Mouse (Mus musculus) heart, postnatal 14 days (tissue): Measurements from ENCODE around the gene Wdfy3. TPM values are rescaled to one million over a fixed set of nuclear protein-coding genes. Genes with fewer than 3 reads are reported as not detected.
"Not testable (repeated sequence)": the region's sequence is repeated elsewhere in the genome, so short reads cannot be mapped to it uniquely, and the experiment has no call there.

Source experiments
- DNase-seq, 2 experiments: peaks; one replicate each; pipeline ENCODE4 v3.0.0; 2021 to 2022
- intact Hi-C: fragments of 180-260 bp; cut with DNase I; formaldehyde crosslinking; loops from one replicate; pipeline ENCODE4 v1.15.1; 2025
- total RNA-seq, 2 experiments: library from RNA; stranded (reverse); gene quantifications; 2 replicates each; pipeline ENCODE4 v1.2.3; 2021

The Wdfy3 gene
- total RNA-seq, 2 experiments from 2014 or later = 39.4 TPM

DNA sequence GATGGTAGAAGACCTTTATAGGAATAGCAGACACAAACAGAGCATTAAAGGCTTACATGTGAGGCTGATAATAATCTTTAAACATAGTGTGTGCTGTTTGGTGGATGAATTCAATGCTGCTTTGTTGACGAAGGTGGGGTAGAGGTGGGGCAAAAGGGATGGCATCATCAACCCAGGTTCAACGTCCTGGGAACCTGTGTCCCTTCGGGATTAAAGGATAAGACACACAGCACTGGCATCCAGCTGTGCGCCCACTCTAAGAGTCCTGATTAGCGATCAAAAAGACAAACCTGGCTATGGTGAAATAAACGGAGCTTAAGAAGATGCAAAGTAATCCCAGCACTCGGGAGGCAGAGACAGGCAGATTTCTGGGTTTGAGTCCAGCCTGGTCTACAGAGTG, 61.0 kb downstream of the Wdfy3 start:
- intact Hi-C loops = no loop called here
- DNase-seq = no peak

- intact Hi-C loops = no loop called here
- DNase-seq = no peak
Observed at GRCm38 (mm10) chr5:102006218-102006941, 63.3 kb downstream of the Wdfy3 start.

GRCm38 (mm10) chr5:102003371-102003770, 66.3 kb downstream of the Wdfy3 start:
- intact Hi-C loops = no loop called here
- no peak for DNase-seq

GRCm38 (mm10) chr5:102001026-102001425, 68.7 kb downstream of the Wdfy3 start:
- DNase-seq = no peak
- intact Hi-C loops = no loop called here

DNA sequence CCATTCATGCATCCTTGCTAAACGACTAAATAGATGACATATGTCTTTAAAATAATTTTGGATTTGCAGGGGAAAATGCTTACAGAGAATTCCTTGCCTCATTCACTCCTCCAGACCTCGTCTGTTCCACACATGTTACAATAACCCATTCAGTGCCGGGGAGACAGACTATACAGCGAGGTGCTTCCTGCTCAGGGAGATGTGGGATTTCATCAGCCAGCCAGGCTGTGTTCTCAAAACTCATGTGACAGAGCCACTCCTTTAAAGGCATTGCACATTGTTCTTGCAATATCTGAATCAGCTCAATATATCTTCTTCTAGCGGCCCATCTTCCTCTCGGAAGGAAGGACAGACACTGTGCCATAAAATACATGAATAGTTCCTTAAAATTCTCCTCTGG, 70.8 kb downstream of the Wdfy3 start:
- DNase-seq = no peak
- intact Hi-C loops = loop anchor here (5.0 kb wide), 1 partner anchor 73 kb away; no protein-coding TSS in a partner anchor

- intact Hi-C loops = loop anchor here (5.0 kb wide), 1 partner anchor 76 kb away; no protein-coding TSS in a partner anchor
- peak; percentile 40 to 48 for DNase-seq
Observed at GRCm38 (mm10) chr5:101996036-101996735, 73.5 kb downstream of the Wdfy3 start.

DNA sequence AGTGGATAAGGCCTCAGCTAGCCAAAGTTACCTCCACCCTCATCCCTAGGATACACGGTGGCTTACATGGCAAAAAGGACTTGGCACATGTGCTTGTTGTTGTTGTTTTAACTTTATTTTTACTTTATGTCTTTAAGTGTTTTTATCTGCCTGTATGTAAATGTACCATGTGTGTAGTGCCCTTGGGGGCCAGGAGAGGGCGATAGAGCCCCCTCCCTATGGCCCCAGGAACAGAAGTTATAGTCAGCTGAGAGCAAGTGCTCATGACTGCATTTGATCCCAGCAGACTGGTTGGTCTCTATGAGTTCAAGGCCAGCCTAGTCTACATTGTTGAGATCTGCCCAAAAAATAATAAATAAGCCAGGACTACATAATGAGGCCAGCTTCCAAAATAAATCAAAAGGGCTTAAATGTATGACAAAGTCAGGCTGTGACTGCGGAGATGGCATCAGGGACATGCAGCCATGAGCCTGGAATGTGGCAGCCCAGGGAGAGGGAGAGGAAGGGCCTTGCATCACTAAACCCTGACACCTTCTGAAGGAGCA, 74.2 kb downstream of the Wdfy3 start:
- intact Hi-C loops = loop anchor here (5.0 kb wide), 1 partner anchor 77 kb away; no protein-coding TSS in a partner anchor

DNA sequence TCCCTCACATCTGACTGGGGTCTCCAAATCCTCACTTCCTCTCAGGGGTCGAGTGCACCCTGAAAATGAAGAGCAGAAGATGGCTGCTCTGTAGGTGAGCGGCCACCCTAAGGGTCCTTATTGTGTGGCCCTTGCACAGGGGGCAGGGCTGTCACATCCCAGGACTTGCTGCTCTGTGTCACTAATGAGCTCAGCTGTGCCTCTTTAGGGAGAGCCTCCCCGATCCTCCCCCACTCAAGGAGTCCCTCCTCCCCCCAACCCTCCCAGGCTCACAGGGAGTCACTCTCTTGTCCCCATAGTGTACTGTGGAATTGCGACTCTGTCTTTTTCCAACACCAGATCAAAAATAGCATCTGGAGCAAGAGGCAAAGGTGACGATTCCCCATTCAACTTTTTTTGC, 75.7 kb downstream of the Wdfy3 start:
- intact Hi-C loops = no loop called here
- DNase-seq = no peak

More for the DNA sequence above, 74.2 kb downstream of the Wdfy3 start:
- no peak for DNase-seq

DNA sequence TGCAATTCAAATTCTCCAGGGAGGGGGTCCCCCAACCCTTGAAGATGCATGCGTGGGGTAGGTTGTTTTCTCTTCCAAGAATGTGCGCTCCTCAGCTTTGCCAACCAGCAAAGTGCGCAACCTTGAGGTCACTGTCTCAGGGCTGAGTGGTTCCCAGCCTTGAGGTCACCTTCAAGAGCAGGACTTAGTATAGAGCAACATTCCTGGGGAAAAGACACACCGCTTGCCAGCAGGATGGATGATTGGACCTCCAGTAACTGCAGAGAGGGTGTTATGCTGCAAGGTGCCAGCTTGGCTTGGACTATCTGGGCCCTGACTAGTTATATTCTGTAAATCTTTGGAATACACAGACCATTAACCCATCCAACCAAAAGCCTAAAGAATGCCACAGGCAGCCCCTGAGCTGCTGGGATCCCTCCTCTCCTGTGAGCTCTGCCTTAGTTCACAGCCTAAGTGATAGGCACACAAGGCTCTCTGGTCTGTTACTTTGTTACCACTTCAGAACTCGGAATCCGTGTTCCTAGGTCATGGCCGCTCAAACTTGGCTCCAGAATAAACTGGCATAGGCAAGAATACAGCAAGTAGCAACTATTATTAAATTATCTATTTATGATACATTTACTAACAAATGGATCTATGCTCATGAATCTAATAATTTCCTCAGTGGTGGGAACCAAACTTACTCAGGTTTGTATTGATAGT, 76.6 kb downstream of the Wdfy3 start:
- intact Hi-C loops = no loop called here
- no peak for DNase-seq

- intact Hi-C loops = no loop called here
- DNase-seq = no peak
Observed at GRCm38 (mm10) chr5:101990298-101990845, 79.3 kb downstream of the Wdfy3 start.

DNA sequence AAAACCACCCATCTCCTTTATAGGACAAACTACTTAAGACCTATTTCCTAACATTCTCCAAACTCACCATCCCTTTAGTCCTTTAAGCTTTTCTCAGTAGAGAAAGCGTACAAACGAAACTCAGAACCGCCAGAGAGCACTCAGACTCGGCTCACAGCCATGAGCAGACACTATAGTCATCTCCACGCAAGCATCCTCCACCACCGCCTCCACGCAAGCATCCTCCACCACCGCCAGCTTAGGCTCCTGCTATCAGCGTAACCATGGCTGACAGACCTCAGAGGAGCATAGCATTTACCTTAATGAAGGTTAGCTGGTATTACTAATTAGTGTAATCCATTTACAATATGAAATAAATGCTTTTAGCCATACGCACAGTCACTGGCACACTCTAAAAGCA, 81.2 kb downstream of the Wdfy3 start:
- intact Hi-C loops = no loop called here

GRCm38 (mm10) chr5:101986694-101987093, 83.0 kb downstream of the Wdfy3 start:
- intact Hi-C loops = no loop called here
- no peak for DNase-seq

More for the DNA sequence above, 81.2 kb downstream of the Wdfy3 start:
- DNase-seq = no peak

- intact Hi-C loops = no loop called here
- no peak for DNase-seq
Observed at GRCm38 (mm10) chr5:101982239-101982638, 87.5 kb downstream of the Wdfy3 start.

GRCm38 (mm10) chr5:101979594-101979993, 90.1 kb downstream of the Wdfy3 start:
- no peak for DNase-seq
- intact Hi-C loops = no loop called here

DNA sequence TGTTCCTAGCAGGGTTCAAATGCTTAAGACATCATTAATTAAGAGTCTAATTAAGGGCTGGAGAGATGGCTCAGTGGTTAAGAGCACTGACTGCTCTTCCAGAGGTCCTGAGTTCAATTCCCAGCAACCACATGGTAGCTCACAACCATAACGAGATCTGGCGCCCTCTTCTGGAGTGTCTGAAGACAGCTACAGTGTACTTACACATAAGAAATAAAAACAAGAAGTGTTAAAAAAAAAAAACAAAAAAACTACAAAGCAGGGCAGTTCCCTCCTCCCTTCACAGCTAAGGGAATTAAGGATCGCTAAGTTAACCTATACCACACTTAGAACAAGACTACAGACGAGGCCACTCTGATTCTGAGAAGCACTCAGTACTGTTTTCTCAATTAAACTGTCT, 97.1 kb downstream of the Wdfy3 start:
- DNase-seq, intact Hi-C loops: not testable (repeated sequence)

DNA sequence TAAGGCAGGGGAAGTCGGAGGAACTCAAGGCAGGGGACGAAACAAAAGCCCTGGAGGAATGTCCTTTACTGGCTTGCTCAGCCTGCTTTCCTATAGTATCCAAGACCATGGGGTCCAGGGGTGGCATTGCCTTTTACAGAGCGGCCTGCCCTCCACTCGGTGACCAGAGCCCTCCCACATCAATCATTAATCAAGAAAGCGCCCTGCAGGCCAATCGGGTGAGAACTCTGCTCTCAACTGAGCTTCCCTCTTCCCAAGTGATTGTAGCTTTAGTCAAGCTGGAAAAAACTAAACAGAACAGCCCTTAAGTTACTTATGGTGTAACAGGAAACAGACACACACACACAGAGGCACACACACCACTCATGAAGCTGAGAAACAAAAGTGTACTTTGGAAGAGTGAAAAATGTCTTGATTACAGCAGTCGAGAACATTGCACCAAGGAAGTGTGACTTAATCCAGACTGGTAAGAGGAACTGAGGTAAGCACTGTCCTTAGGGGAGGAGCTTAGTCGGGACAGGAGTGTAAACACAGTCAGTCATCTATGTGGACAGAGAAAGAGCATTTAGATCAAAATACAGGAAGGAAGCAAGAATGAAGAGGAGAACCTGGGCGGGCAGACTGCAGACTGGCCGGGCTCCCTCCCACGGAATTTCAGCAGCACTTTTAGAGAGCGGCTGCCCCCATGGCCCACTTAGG, 101.4 kb downstream of the Wdfy3 start:
- intact Hi-C loops = no loop called here
- peak; percentile 16 to 23 for DNase-seq

GRCm38 (mm10) chr5:101967832-101968152, 101.9 kb downstream of the Wdfy3 start:
- intact Hi-C loops = no loop called here
- no peak for DNase-seq

GRCm38 (mm10) chr5:101962824-101963223, 106.9 kb downstream of the Wdfy3 start:
- intact Hi-C loops = no loop called here
- DNase-seq = no peak

DNA sequence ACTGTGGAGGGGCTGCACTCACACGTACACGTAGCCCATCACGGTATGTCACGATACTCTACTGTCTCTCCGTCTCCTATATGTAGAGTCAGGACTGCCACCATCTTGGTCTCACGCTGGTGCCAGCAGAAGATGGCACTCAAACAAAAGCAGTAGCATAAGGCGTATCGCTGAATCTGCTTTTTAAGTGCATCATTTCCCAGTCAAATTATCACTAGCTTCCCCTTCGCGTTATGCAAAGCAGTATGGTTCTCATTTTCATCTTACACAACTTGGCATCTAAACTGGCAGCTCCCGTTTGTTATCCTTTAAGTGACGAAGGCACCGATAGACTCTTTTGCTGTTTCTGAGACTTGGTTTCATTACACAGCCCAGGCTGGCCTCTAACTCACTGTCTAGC, 110.4 kb downstream of the Wdfy3 start:
- intact Hi-C loops = no loop called here
- DNase-seq = no peak

DNA sequence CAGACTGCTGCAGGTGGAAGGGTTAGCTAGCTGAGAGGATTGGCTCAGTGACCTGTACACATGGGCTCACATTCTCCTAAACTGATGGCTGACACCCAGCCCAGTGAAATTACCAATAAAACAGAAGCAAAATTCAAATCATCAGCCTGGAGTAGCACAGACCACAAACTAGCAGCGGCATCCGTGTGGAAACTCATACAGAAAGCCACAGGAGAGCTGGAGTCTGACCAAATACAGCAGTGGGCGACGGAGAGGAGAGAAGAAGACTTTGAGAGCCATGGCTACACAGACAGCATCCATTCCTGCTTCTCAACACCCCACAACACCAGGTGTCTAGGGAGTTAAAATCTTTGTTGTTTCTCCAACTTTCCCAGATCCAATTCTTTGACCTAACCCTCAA, 110.8 kb downstream of the Wdfy3 start:
- intact Hi-C loops = no loop called here
- DNase-seq = no peak
